Mouse (Mus musculus): ENCODE measurements at regions not wholly inside any gene's neighbourhood (a gene's known extent, or its start where the extent isn't known, plus 50 kb on each side); places are given as distances from the start of the nearest gene placed in this dataset.

- ATAC-seq, result no peak
- Histone ChIP-seq H3K9me3 (ENCODE audit: low read length) (no peaks in the 10 kb centered on the region), H3K4me3 (ENCODE audit: low read length) (no peak overlapping the region), H3K4me2 (ENCODE audit: low read depth, low read length) (no peak overlapping the region), H3K27ac (no peak overlapping the region), H3K4me1 (ENCODE audit: insufficient read depth, low read length) (no peaks in the 10 kb centered on the region), H3K9ac (replicated peaks; ENCODE audit: low read length) (no peak overlapping the region), H3K36me3 (ENCODE audit: insufficient read depth, low read length) (no peaks in the 10 kb centered on the region), H3K27me3 (ENCODE audit: insufficient read depth, low read length) (no peaks in the 10 kb centered on the region)
- DNase-seq (ENCODE audit: low spot score), result no peak
- 59% methylated on average over 1 of the region's 1 CpGs for WGBS
- no peak for TF ChIP-seq CTCF (IDR thresholded peaks at IDR 0.05; ENCODE audit: low read depth)
Observed at GRCm38 (mm10) chr17:55276541-55276940, 168.6 kb upstream of the St6gal2 start.

GRCm38 (mm10) chr17:55281276-55281675, 163.9 kb upstream of the St6gal2 start:
- no peak overlapping the region for H3K4me2 ChIP-seq (ENCODE audit: low read depth, low read length)
- no peak overlapping the region for H3K4me3 ChIP-seq (ENCODE audit: low read length)
- no peaks in the 10 kb centered on the region for H3K4me1 ChIP-seq (ENCODE audit: insufficient read depth, low read length)
- no peak for ATAC-seq
- TF ChIP-seq CTCF (IDR thresholded peaks at IDR 0.05; ENCODE audit: low read depth), result no peak
- H3K9ac ChIP-seq (replicated peaks; ENCODE audit: low read length), result no peak overlapping the region
- no peak for DNase-seq (ENCODE audit: low spot score)
- H3K27ac ChIP-seq, result no peak overlapping the region
- H3K36me3 ChIP-seq (ENCODE audit: insufficient read depth, low read length), result no peaks in the 10 kb centered on the region
- no peaks in the 10 kb centered on the region for H3K27me3 ChIP-seq (ENCODE audit: insufficient read depth, low read length)
- no peaks in the 10 kb centered on the region for H3K9me3 ChIP-seq (ENCODE audit: low read length)

GRCm38 (mm10) chr17:55288589-55288988, 156.6 kb upstream of the St6gal2 start:
- ATAC-seq, result no peak
- H3K4me1 ChIP-seq (ENCODE audit: insufficient read depth, low read length), result no peaks in the 10 kb centered on the region
- no peak overlapping the region for H3K4me2 ChIP-seq (ENCODE audit: low read depth, low read length)
- H3K9ac ChIP-seq (replicated peaks; ENCODE audit: low read length), result no peak overlapping the region
- H3K27me3 ChIP-seq (ENCODE audit: insufficient read depth, low read length), result no peaks in the 10 kb centered on the region
- H3K4me3 ChIP-seq (ENCODE audit: low read length), result no peak overlapping the region
- no peaks in the 10 kb centered on the region for H3K36me3 ChIP-seq (ENCODE audit: insufficient read depth, low read length)
- no peaks in the 10 kb centered on the region for H3K9me3 ChIP-seq (ENCODE audit: low read length)
- H3K27ac ChIP-seq, result no peak overlapping the region
- no peak for DNase-seq (ENCODE audit: low spot score)
- TF ChIP-seq CTCF (IDR thresholded peaks at IDR 0.05; ENCODE audit: low read depth), result no peak
- WGBS, result 64% methylated on average over 1 of the region's 1 CpGs

GRCm38 (mm10) chr17:55292656-55293055, 152.5 kb upstream of the St6gal2 start:
- Histone ChIP-seq H3K4me3 (ENCODE audit: low read length) (no peak overlapping the region), H3K27me3 (ENCODE audit: insufficient read depth, low read length) (no peaks in the 10 kb centered on the region), H3K36me3 (ENCODE audit: insufficient read depth, low read length) (no peaks in the 10 kb centered on the region), H3K9me3 (ENCODE audit: low read length) (no peaks in the 10 kb centered on the region), H3K4me2 (ENCODE audit: low read depth, low read length) (no peak overlapping the region), H3K4me1 (ENCODE audit: insufficient read depth, low read length) (no peaks in the 10 kb centered on the region), H3K9ac (replicated peaks; ENCODE audit: low read length) (no peak overlapping the region), H3K27ac (no peak overlapping the region)
- TF ChIP-seq CTCF (IDR thresholded peaks at IDR 0.05; ENCODE audit: low read depth), result no peak
- DNase-seq (ENCODE audit: low spot score) (no peak), ATAC-seq (no peak)
- 81% methylated on average over 2 of the region's 2 CpGs for WGBS

GRCm38 (mm10) chr17:55296701-55297100, 148.5 kb upstream of the St6gal2 start:
- Histone ChIP-seq H3K9ac (replicated peaks; ENCODE audit: low read length) (no peak overlapping the region), H3K27ac (no peak overlapping the region), H3K27me3 (ENCODE audit: insufficient read depth, low read length) (no peaks in the 10 kb centered on the region), H3K4me1 (ENCODE audit: insufficient read depth, low read length) (no peaks in the 10 kb centered on the region), H3K36me3 (ENCODE audit: insufficient read depth, low read length) (no peaks in the 10 kb centered on the region), H3K4me3 (ENCODE audit: low read length) (no peak overlapping the region), H3K4me2 (ENCODE audit: low read depth, low read length) (no peak overlapping the region), H3K9me3 (ENCODE audit: low read length) (no peaks in the 10 kb centered on the region)
- WGBS, result 78% methylated on average over 2 of the region's 2 CpGs
- no peak for ATAC-seq
- DNase-seq (ENCODE audit: low spot score), result no peak
- no peak for TF ChIP-seq CTCF (IDR thresholded peaks at IDR 0.05; ENCODE audit: low read depth)

GRCm38 (mm10) chr17:55298852-55299251, 146.3 kb upstream of the St6gal2 start:
- no peak overlapping the region for H3K4me3 ChIP-seq (ENCODE audit: low read length)
- ATAC-seq, result no peak
- no peaks in the 10 kb centered on the region for H3K9me3 ChIP-seq (ENCODE audit: low read length)
- H3K36me3 ChIP-seq (ENCODE audit: insufficient read depth, low read length), result no peaks in the 10 kb centered on the region
- no peak overlapping the region for H3K27ac ChIP-seq
- H3K4me2 ChIP-seq (ENCODE audit: low read depth, low read length), result no peak overlapping the region
- no peak for DNase-seq (ENCODE audit: low spot score)
- TF ChIP-seq CTCF (IDR thresholded peaks at IDR 0.05; ENCODE audit: low read depth), result no peak
- H3K27me3 ChIP-seq (ENCODE audit: insufficient read depth, low read length), result no peaks in the 10 kb centered on the region
- 71% methylated on average over 1 of the region's 1 CpGs for WGBS
- no peak overlapping the region for H3K9ac ChIP-seq (replicated peaks; ENCODE audit: low read length)
- H3K4me1 ChIP-seq (ENCODE audit: insufficient read depth, low read length), result no peaks in the 10 kb centered on the region

- WGBS, result 96% methylated on average over 1 of the region's 1 CpGs
- Histone ChIP-seq H3K27me3 (ENCODE audit: insufficient read depth, low read length) (no peaks in the 10 kb centered on the region), H3K4me1 (ENCODE audit: insufficient read depth, low read length) (no peaks in the 10 kb centered on the region), H3K4me3 (ENCODE audit: low read length) (no peak overlapping the region), H3K9ac (replicated peaks; ENCODE audit: low read length) (no peak overlapping the region), H3K36me3 (ENCODE audit: insufficient read depth, low read length) (no peaks in the 10 kb centered on the region), H3K4me2 (ENCODE audit: low read depth, low read length) (no peak overlapping the region), H3K27ac (no peak overlapping the region), H3K9me3 (ENCODE audit: low read length) (no peaks in the 10 kb centered on the region)
- no peak for TF ChIP-seq CTCF (IDR thresholded peaks at IDR 0.05; ENCODE audit: low read depth)
- no peak for DNase-seq (ENCODE audit: low spot score)
- ATAC-seq, result no peak
Observed at GRCm38 (mm10) chr17:55320959-55321358, 124.2 kb upstream of the St6gal2 start.

Measured in hindbrain, postnatal 0 days (tissue).